Mouse (Mus musculus) heart, embryonic 16.5 days (tissue): ENCODE data around the gene Lce1l. TPM values are rescaled to one million over a fixed set of nuclear protein-coding genes. Genes with fewer than 3 reads are reported as not detected.
"Not testable (repeated sequence)": the region's sequence is repeated elsewhere in the genome, so short reads cannot be mapped to it uniquely, and the experiment has no call there.

Experiments
- ATAC-seq: fragments of 200-750 bp; cut with Nextera tagmentation; replicated peaks from 2 replicates; pipeline ENCODE4 v1.8.0; 2017; ENCODE audit warnings: moderate number of reproducible peaks; ENCODE audit not compliant: insufficient read depth, low FRiP score; ENCODE audit errors: extremely low read depth
- H3K27ac ChIP-seq: fragments of 300-500 bp; sonication (generic); 2 replicates; pipeline ENCODE4 v1.5.1; 2014; ENCODE audit warnings: mild to moderate bottlenecking, low read length, control low read depth, moderate library complexity
- H3K27me3 ChIP-seq: fragments of 300-500 bp; sonication (generic); 2 replicates; pipeline ENCODE4 v1.6.1; 2014; ENCODE audit warnings: low read length, mixed read lengths; ENCODE audit not compliant: control insufficient read depth, insufficient read depth
- H3K36me3 ChIP-seq: fragments of 300-500 bp; sonication (generic); 2 replicates; pipeline ENCODE4 v1.6.1; 2014; ENCODE audit not compliant: control insufficient read depth, insufficient read depth
- H3K4me1 ChIP-seq: fragments of 300-500 bp; sonication (generic); 2 replicates; pipeline ENCODE4 v1.6.1; 2014; ENCODE audit warnings: low read length, mixed read lengths; ENCODE audit not compliant: control insufficient read depth, insufficient read depth
- H3K4me2 ChIP-seq: fragments of 300-500 bp; sonication (generic); 2 replicates; pipeline ENCODE4 v1.6.1; 2014; ENCODE audit warnings: low read depth, mild to moderate bottlenecking, control low read depth, low read length
- H3K4me3 ChIP-seq: fragments of 300-500 bp; sonication (generic); 2 replicates; pipeline ENCODE4 v1.5.1; 2014; ENCODE audit warnings: mild to moderate bottlenecking, control low read depth, low read length
- H3K9ac ChIP-seq: fragments of 300-500 bp; sonication (generic); 2 replicates; pipeline ENCODE4 v1.6.1; 2014; ENCODE audit warnings: low read length, control low read depth
- H3K9me3 ChIP-seq: fragments of 300-500 bp; sonication (generic); replicated peaks from 2 replicates; pipeline ENCODE4 v1.6.1; 2016; ENCODE audit warnings: low read length; ENCODE audit not compliant: control insufficient read depth
- WGBS: fragments of 180-500 bp; shearing (Covaris S2); extraction: QIAGEN DNeasy Blood & Tissue Kit; methylation state at CpG from one replicate; pipeline ENCODE4 v1.1.7; 2014; 5-methylcytosine and 5-hydroxymethylcytosine counted together
- polyA plus RNA-seq: library from polyadenylated mRNA; unstranded; fragments of >200 nt; fragmentation: Nextera tagmentation; extraction: Ambion mirVana; gene quantifications from 2 replicates; pipeline ENCODE4 v1.2.1, GENCODE M21; 2015

Gene Lce1l
- not detected in 2 replicates for polyA plus RNA-seq

DNA sequence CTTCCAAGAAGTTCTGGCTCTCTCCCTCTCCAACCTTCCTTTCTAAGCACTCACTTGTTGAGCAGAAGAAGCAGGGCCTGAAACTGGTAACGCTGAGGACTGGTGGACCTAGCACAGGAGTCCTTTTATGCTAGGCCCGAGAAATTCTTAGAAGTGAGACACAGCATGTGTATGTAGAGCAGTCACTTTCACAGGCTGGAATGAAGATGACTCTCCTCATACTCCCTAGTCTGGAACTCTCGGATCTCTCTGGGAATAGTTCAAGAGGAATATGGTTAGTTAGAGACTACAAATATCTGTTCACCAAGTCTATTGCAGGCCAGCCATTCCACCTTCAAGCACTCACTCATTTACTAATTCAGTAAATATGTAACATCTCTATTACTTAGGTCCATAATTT, at the start of gene Lce1l:
Lce1l (minus strand) TSS at position 101 of the 400 bp plus-strand sequence.
- Histone ChIP-seq H3K9me3 (no peaks in the 10 kb centered on the region), H3K27ac (no peak within 1 kb of the TSS), H3K9ac (no peak within 1 kb of the TSS), H3K36me3 (no peaks in the 10 kb centered on the region), H3K4me1 (no peaks in the 10 kb centered on the region), H3K4me2 (no peak within 1 kb of the TSS), H3K4me3 (no peak within 1 kb of the TSS), H3K27me3 (no peaks in the 10 kb centered on the region)
- ATAC-seq, result no peak
- WGBS, result 75% methylated on average over 3 of the region's 3 CpGs

DNA sequence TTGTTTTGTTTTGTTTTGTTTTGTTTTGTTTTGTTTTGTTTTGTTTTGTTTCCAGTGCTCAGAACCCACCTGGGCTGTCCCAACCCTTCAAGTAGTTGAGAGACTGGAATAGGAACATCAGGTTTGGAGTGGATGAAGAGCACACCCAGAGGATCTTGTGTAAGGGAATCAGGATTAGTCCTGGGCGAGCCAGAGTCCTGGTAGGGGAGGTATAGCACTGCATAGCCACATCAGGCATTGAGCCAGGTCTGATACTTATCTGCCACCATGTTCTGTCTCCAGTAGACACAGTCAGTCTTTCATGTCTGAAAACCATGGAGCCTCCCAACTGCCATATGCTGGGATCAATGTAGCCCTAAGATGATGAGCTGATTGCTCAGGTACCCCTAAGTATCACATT, 43.4 kb upstream of the Lce1l start:
- H3K4me2 ChIP-seq, result no peak overlapping the region
- H3K9me3 ChIP-seq, result no peaks in the 10 kb centered on the region
- WGBS, result 42% methylated on average over 1 of the region's 1 CpGs
- H3K4me1 ChIP-seq, result no peaks in the 10 kb centered on the region
- H3K4me3 ChIP-seq, result no peak overlapping the region
- H3K27ac ChIP-seq, result no peak overlapping the region
- ATAC-seq, result no peak
- no peak overlapping the region for H3K9ac ChIP-seq
- H3K36me3 ChIP-seq, result no peaks in the 10 kb centered on the region
- no peaks in the 10 kb centered on the region for H3K27me3 ChIP-seq

DNA sequence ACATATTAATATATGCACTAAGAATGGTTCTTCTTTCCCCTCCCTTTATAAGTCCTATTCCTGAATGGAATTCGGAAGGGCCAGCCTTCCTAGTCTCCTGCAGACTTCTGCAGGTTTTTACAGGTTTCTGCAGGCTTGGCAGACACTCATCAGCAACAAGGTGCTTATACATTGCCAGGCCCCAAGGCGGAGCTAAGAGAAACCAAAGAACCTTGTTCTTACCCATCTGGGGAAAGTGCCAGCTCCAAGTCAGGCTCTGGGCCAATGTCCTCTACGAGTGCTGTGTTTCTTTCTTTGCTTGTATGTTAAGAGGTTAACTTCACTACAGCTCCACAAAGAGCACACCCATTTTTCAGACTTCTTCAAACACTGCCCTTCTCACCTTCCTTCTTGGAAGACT, 43.0 kb upstream of the Lce1l start:
- Histone ChIP-seq H3K27ac (no peak overlapping the region), H3K4me3 (no peak overlapping the region), H3K36me3 (no peaks in the 10 kb centered on the region), H3K27me3 (no peaks in the 10 kb centered on the region), H3K9ac (no peak overlapping the region), H3K4me1 (no peaks in the 10 kb centered on the region), H3K4me2 (no peak overlapping the region), H3K9me3 (no peaks in the 10 kb centered on the region)
- 49% methylated on average over 3 of the region's 3 CpGs for WGBS
- no peak for ATAC-seq

DNA sequence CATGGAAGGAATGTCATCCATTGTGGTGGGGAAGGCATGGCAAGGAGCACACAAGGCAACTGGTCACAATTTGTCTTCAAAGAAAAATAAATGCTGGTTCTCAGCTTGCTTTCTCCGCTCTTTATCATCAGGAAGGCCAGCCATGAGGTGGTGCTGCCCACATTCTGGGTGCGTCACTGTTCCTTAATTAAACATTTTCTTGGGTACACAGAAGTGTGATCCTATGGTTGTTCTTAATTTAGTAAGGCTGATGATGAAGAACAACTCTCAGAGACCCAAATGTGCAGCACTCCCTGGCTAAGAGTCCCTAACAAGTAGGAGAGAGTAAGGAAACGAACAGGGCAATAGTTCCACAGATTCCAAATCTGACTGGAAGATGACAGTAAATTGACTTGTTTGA, 23.1 kb upstream of the Lce1l start:
- no peak overlapping the region for H3K27ac ChIP-seq
- H3K4me3 ChIP-seq, result no peak overlapping the region
- H3K27me3 ChIP-seq, result no peaks in the 10 kb centered on the region
- no peaks in the 10 kb centered on the region for H3K4me1 ChIP-seq
- H3K4me2 ChIP-seq, result no peak overlapping the region
- H3K36me3 ChIP-seq, result no peaks in the 10 kb centered on the region
- ATAC-seq, result no peak
- no peak overlapping the region for H3K9ac ChIP-seq
- no peaks in the 10 kb centered on the region; the same call in 1 of the 2 replicates for H3K9me3 ChIP-seq
- 72% methylated on average over 3 of the region's 3 CpGs for WGBS

DNA sequence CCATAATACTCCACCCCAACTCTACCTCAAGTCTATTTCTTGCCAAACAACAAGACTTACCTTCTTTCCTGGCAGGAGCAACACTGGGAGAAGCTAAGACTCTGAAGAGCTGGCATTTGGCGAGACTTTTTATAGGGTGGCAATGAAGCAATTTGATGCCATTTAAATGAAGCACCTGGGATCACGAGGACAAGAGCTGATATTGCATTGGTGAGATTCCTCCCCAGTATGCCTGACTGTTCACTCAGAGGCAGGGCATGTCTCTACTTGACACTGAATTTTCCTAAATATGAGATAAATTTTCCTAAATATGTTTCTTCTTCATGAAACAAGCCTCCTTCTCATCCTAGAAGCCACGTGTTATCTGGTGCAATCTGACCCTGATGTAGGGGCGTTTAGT, 19.0 kb upstream of the Lce1l start, which contains the start of gene 2310050C09Rik:
2310050C09Rik (minus strand) TSS at position 101 of the 400 bp plus-strand sequence.
- Histone ChIP-seq H3K9ac (no peak within 1 kb of the TSS), H3K36me3 (no peaks in the 10 kb centered on the region), H3K27me3 (no peaks in the 10 kb centered on the region), H3K4me2 (no peak within 1 kb of the TSS), H3K27ac (no peak within 1 kb of the TSS), H3K9me3 (no peaks in the 10 kb centered on the region; the same call in 1 of the 2 replicates), H3K4me3 (no peak within 1 kb of the TSS), H3K4me1 (no peaks in the 10 kb centered on the region)
- WGBS, result 63% methylated on average over 4 of the region's 4 CpGs
- ATAC-seq, result no peak

DNA sequence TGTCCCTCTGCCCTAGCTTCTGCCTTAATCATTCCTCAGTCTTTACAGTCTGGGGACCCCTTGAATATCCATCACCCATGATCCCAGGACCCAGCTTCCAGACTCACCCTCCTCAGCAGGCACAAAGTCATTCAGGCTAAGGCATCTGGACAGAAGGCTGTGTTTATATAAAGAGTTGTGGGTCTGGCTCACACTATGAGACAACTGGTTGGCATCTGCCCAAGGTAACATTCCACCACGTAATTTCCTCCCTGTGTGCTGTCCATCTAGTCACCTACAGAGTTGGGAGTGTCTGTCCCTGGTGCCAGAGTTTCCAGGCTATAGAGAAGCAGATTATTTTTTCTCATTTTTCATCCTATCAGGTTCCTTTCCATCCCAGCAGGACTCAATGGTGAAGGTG, 24.0 kb downstream of the Lce1l start, which contains the start of gene Kprp:
Kprp (minus strand) TSS at position 140 of the 400 bp plus-strand sequence.
- no peak for ATAC-seq
- 11% methylated on average over 1 of the region's 1 CpGs for WGBS

DNA sequence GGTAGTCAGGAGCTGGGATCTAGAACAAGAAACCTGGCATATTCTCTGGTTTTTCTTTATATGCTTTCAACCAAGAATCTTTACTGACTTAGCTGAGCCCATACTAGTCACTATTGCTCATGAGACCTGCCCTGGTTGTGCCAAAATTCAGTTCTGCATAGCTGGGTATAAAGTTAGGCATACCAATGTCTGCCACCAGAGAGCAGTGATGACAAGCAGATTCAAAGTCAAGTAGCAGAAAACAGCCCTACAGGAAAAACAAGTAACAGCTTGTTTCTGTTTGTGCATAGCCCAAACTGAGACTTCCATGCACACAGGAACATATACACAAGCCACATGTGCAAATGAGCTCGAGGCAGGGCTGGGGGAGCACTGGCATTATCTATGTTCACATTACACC, 25.3 kb downstream of the Lce1l start:
- no peak overlapping the region for H3K4me2 ChIP-seq
- no peak overlapping the region for H3K4me3 ChIP-seq
- H3K27ac ChIP-seq, result no peak overlapping the region
- ATAC-seq, result no peak
- H3K4me1 ChIP-seq, result no peaks in the 10 kb centered on the region
- H3K36me3 ChIP-seq, result no peaks in the 10 kb centered on the region
- no peaks in the 10 kb centered on the region for H3K9me3 ChIP-seq
- H3K9ac ChIP-seq, result no peak overlapping the region
- no peaks in the 10 kb centered on the region for H3K27me3 ChIP-seq
- WGBS, result 20% methylated on average over 1 of the region's 1 CpGs

More for the DNA sequence above, 24.0 kb downstream of the Lce1l start, which contains the start of gene Kprp:
- Histone ChIP-seq H3K27ac (no peak within 1 kb of the TSS), H3K4me1 (no peaks in the 10 kb centered on the region), H3K4me3 (no peak within 1 kb of the TSS), H3K4me2 (no peak within 1 kb of the TSS), H3K9ac (no peak within 1 kb of the TSS), H3K27me3 (no peaks in the 10 kb centered on the region), H3K9me3 (no peaks in the 10 kb centered on the region), H3K36me3 (no peaks in the 10 kb centered on the region)

DNA sequence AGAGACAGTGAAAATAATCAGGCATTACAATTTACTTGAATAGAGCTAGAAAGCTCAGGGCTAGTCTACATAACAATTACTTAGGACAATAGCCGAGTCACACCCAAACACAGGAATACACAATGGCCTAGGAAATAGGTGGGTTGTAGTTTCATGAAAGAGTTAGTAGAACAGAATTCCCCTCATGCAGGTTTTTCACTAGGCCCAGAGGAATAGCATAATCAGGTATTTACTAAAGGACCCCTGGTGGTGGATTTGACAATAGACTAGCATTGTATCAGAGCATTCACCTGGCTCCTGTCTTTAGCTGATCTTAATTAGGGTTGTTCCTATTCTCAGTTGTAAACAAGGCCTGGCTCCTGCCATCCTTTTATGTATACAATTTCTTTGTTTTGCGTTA, 35.0 kb downstream of the Lce1l start:
- WGBS, result 83% methylated on average over 2 of the region's 2 CpGs
- not testable (repeated sequence) for H3K4me2 ChIP-seq, H3K4me3 ChIP-seq, H3K27me3 ChIP-seq, H3K9me3 ChIP-seq, ATAC-seq, H3K9ac ChIP-seq, H3K36me3 ChIP-seq, H3K27ac ChIP-seq, H3K4me1 ChIP-seq

DNA sequence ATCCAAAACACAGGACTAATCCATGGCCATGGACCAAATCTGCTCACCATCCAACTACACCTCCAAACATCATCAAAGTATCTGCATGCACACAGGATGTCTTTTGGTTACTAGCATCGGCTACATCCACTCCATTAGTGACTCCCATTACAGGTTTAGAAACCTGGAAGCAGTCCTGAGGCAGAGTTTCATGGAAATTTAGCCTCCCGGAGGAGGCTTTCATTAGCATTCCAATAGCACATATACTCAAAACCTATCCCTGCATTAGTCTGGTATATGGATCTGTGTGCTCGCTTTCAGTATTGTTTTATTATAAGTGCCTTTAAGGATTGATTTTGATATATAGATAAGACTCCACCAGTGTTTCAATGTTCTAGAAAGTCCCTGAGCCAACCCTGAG, 35.5 kb downstream of the Lce1l start:
- Histone ChIP-seq H3K4me2 (no peak overlapping the region), H3K9ac (no peak overlapping the region), H3K27me3 (no peaks in the 10 kb centered on the region), H3K36me3 (no peaks in the 10 kb centered on the region), H3K4me1 (no peaks in the 10 kb centered on the region), H3K9me3 (no peaks in the 10 kb centered on the region), H3K27ac (no peak overlapping the region), H3K4me3 (no peak overlapping the region)
- 80% methylated on average over 3 of the region's 3 CpGs for WGBS
- ATAC-seq, result no peak
